12 mouse cellular contexts compared by ENCODE assay signal in genomic region chr5:38547375-38547774, GRCm38 (mm10). TPM values are rescaled to one million over a fixed set of nuclear protein-coding genes. Genes with fewer than 3 reads are reported as not detected.
DNase-seq lines count a peak whose midpoint lies in the region; ATAC-seq lines count a peak whose summit lies in the region.
"Had no signal": no experiment of that assay in that cellular context is flagged by ENCODE, and none has a peak within 500 bp of the region (broad histone marks: within the 10 kb centered on the region; RNA-seq: fewer than 3 reads in every experiment).

No protein-coding gene starts in this region.

- intact Hi-C loops in heart, postnatal 36 days (cut with DNase I): no loop called here

- ATAC-seq in heart, embryonic 12.5 days (ENCODE audit: insufficient number of reproducible peaks, low FRiP score): peak; percentile 31
- ATAC-seq in midbrain, embryonic 14.5 days (ENCODE audit: low FRiP score, low TSS enrichment): no peak

- peak overlapping the region; percentile 95 for H3K27ac ChIP-seq in heart, embryonic 12.5 days (ENCODE audit: poor library complexity, severe bottlenecking)
- H3K27ac ChIP-seq in midbrain, embryonic 14.5 days (replicated peaks; ENCODE audit: low read depth, low read length): no peak overlapping the region
- H3K27ac ChIP-seq: embryonic facial prominence, embryonic 12.5 days; lung, embryonic 15.5 days; stomach, embryonic 15.5 days had no signal

- H3K9me3 ChIP-seq in heart, embryonic 12.5 days (replicated peaks): no peaks in the 10 kb centered on the region
- H3K9me3 ChIP-seq in midbrain, embryonic 14.5 days (ENCODE audit: control insufficient read depth, low read length): no peaks in the 10 kb centered on the region
- H3K9me3 ChIP-seq: embryonic facial prominence, embryonic 12.5 days; lung, embryonic 15.5 days; stomach, embryonic 15.5 days had no signal

- WGBS in heart, embryonic 12.5 days: 35% methylated on average over 6 of the region's 6 CpGs
- WGBS in midbrain, embryonic 14.5 days: 71% methylated on average over 6 of the region's 6 CpGs

- DNase-seq in heart, postnatal 36 days: no peak
- peak; percentile 92 to 94 for DNase-seq in frontal cortex, adult 2 months (ENCODE audit: extremely low spot score in 1 of 2, low spot score in 1 of 2)
- DNase-seq in left cerebral cortex, adult 18-20 months (ENCODE audit: low spot score in 2 of 2): peak; percentile 82 to 85
- peak; percentile 89 for DNase-seq in right cerebral cortex, adult 2 months (ENCODE audit: low spot score in 2 of 2)
- DNase-seq in midbrain, embryonic 14.5 days: no peak
- no peak for DNase-seq in natural killer cell, adult 2 months (ENCODE audit: low spot score in 2 of 2)
- DNase-seq in cerebellum, adult 11 months: no peak
- DNase-seq: gastrocnemius, postnatal 10 days had no signal

- H3K36me3 ChIP-seq in heart, embryonic 12.5 days: peaks cover 98% of the 10 kb centered on the region
- peaks cover 96% of the 10 kb centered on the region for H3K36me3 ChIP-seq in midbrain, embryonic 14.5 days (ENCODE audit: control insufficient read depth, insufficient read depth, low read length)

- H3K4me2 ChIP-seq in heart, embryonic 12.5 days: 0 out of 2 replicates have a peak overlapping the region, but pooled peaks have one; percentile 2
- no peak overlapping the region for H3K4me2 ChIP-seq in midbrain, embryonic 14.5 days (ENCODE audit: low read length)
- H3K4me2 ChIP-seq: embryonic facial prominence, embryonic 12.5 days; lung, embryonic 15.5 days; stomach, embryonic 15.5 days had no signal

- H3K4me1 ChIP-seq in heart, embryonic 12.5 days (replicated peaks): peaks cover 91% of the 10 kb centered on the region
- H3K4me1 ChIP-seq in midbrain, embryonic 14.5 days (ENCODE audit: control insufficient read depth, insufficient read depth, low read length): no peaks in the 10 kb centered on the region

- H3K9ac ChIP-seq in heart, embryonic 12.5 days: no peak overlapping the region
- H3K9ac ChIP-seq in midbrain, embryonic 14.5 days (replicated peaks; ENCODE audit: low read length): no peak overlapping the region
- H3K9ac ChIP-seq: embryonic facial prominence, embryonic 12.5 days; lung, embryonic 15.5 days; stomach, embryonic 15.5 days had no signal

- no peaks in the 10 kb centered on the region for H3K27me3 ChIP-seq in heart, embryonic 12.5 days (replicated peaks)
- no peaks in the 10 kb centered on the region for H3K27me3 ChIP-seq in midbrain, embryonic 14.5 days (ENCODE audit: control insufficient read depth, insufficient read depth, low read length)
- H3K27me3 ChIP-seq: embryonic facial prominence, embryonic 12.5 days; lung, embryonic 15.5 days; stomach, embryonic 15.5 days had no signal

- no peak overlapping the region for H3K4me3 ChIP-seq in heart, embryonic 12.5 days
- H3K4me3 ChIP-seq in midbrain, embryonic 14.5 days (replicated peaks; ENCODE audit: low read depth, low read length): no peak overlapping the region
- H3K4me3 ChIP-seq: embryonic facial prominence, embryonic 12.5 days; lung, embryonic 15.5 days; stomach, embryonic 15.5 days had no signal

RNA-seq across cellular contexts. Expression of gene Wdr1, which starts 15.6 kb away (rescaled TPM):
- polyA plus RNA-seq in heart, embryonic 12.5 days (2016; fragmentation: Nextera tagmentation; extraction: Ambion mirVana): 253 and 257 TPM in 2 replicates
- total RNA-seq in heart, postnatal 36 days (2021): 100 to 1,000 TPM; 111 to 113 TPM
- polyA plus RNA-seq in frontal cortex, adult 2 months (2012; rRNA removed): 167 and 173 TPM in 2 replicates
- 100 to 1,000 TPM; 150 to 157 TPM for total RNA-seq in left cerebral cortex, adult 18-20 months (2021)
- 186 and 194 TPM in 2 replicates for polyA plus RNA-seq in midbrain, embryonic 14.5 days (2014; fragmentation: Nextera tagmentation; extraction: Ambion mirVana)

RNA-seq across cellular contexts. Expression of gene Slc2a9, which starts 44.4 kb away (rescaled TPM):
- polyA plus RNA-seq in heart, embryonic 12.5 days (2016; fragmentation: Nextera tagmentation; extraction: Ambion mirVana): 0.22 and 0.71 TPM in 2 replicates
- 1 to 10 TPM; 1.4 to 2.3 TPM for total RNA-seq in heart, postnatal 36 days (2021)
- 1.0 and 1.7 TPM in 2 replicates for polyA plus RNA-seq in frontal cortex, adult 2 months (2012; rRNA removed)
- total RNA-seq in left cerebral cortex, adult 18-20 months (2021): 1 to 10 TPM in 1 of 2 experiments, under 1 TPM in 1; 0.70 to 1.1 TPM
- polyA plus RNA-seq in midbrain, embryonic 14.5 days (2014; fragmentation: Nextera tagmentation; extraction: Ambion mirVana): 0.28 and 0.40 TPM in 2 replicates

Comparison
In these comparisons a context has a peak if more than half of its experiments do, and no peak if none do; other contexts are left out.
1. DNase-seq: peak in frontal cortex, adult 2 months (2 of 2), left cerebral cortex, adult 18-20 months (2 of 2) and right cerebral cortex, adult 2 months (2 of 2); none in heart, postnatal 36 days (0 of 2), midbrain, embryonic 14.5 days (single experiment), natural killer cell, adult 2 months (0 of 2) and cerebellum, adult 11 months (single experiment).